Mouse (Mus musculus): Measurements from ENCODE around the gene Trmt6. TPM values are rescaled to one million over a fixed set of nuclear protein-coding genes. Genes with fewer than 3 reads are reported as not detected.
A peak's percentile ranks its signal among the peaks of the same experiment; 100 is the strongest.

The Trmt6 gene
- polyA plus RNA-seq (2012; rRNA removed), result 15.8 and 16.3 TPM in 2 replicates

GRCm38 (mm10) chr2:132815608-132816314 is at the start of gene Trmt6, which contains the start of gene Mcm8:
Gene Trmt6, minus strand, starts transcription at chr2:132816055.
Gene Mcm8, plus strand, starts transcription at chr2:132816141.
- peak; percentile 66 for DNase-seq (ENCODE audit: low spot score)

DNA sequence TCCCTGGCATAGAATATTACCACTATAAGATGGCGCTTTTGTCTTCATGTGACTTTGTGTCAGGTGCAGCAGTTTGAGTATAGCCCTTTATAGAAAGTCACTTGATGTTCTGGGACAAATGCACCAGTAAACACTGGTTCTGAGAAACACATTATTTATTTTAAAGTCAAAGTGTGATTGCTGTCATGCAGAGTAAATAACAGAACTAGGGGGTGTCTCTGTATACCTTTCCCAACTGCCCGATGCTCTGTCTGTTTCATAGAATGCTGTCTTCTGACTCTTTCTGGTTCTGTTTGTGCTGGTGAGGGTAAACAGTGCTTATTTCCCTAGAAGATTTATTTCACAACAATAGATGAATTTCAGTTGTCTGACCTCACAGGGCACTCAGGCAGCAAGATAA is 47.5 kb upstream of the Trmt6 start:
- no peak for DNase-seq (ENCODE audit: low spot score)

- no peak for DNase-seq (ENCODE audit: low spot score)
These were observed 45.6 kb upstream of the Trmt6 start for GRCm38 (mm10) chr2:132861456-132861855.

DNA sequence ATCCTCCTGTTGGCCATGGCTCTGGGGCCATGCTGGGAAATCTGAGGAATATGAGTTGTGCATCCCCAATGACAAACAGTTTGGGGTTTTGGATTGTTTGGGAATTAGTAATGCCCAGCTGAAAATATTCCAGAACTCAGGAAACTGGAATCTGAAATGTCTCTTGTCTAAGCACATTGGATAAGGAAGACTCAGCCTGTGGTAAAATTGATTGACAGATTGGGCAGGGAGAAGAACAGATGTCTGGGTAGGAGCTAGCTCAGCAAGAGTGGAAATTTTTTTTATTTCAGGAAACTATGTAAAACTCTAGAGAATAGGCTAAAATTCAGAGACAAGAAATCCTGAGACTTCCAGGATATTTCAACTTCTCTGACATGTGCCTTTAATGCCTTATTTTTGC is 44.6 kb upstream of the Trmt6 start:
- no peak for DNase-seq (ENCODE audit: low spot score)

DNA sequence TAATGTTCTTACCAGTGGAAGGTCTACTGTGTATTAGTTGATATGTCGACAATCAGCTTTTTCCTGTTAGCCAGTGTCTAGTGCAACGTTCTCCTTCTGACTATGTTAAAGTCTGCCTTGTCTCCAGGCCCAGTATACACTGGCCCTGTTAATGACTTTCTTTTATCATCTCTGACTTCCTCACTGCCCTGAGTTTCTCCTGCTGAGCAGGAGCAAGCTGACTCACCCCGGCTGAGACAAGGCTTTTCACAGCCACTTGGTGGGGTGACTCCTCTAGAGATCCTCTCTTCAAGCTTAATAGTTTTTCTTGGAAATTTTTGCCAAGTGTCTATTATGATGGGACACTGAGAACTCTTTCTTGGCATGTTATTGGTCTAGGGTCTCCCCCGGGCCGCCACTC is 40.5 kb upstream of the Trmt6 start:
- DNase-seq (ENCODE audit: low spot score), result no peak

DNA sequence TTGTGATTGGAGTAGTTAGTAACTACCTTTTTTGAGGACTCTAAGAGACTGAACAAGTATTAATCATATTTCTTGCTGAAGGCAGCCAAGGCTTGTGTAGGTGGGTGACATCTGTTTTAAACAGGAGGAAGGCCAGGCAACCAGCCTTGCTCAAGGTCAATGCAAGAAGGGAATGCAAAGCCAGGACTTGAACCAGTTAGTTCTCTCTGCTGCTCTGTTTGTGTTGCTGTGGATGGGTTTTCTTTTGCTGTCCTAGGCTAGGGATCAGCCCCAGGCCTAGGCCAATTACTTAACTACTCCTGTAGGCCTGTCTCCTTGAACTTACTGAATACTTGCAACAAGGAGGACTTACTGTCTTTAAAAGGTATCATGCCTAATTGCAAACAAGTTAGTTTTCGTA is 37.2 kb upstream of the Trmt6 start:
- DNase-seq (ENCODE audit: low spot score), result no peak

DNA sequence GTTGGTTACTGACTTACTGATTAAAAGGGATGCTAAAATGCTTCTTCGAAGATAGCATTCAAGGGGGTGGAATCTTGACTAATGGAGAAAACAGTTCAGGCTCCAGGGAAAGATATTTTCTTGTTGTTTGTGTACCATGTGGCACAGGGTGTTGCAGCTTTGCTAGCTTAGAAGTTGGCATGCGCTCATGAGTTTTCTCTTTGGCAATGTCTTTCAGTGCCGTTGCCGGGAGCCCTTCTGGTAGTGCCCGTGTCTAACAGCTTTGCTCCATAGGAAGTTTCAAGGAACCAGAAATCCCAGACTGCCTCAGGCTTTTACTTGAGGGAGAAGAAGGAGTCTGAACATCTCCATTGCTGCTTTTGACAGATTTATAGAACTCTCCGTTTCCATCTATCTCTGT is 33.3 kb upstream of the Trmt6 start:
- no peak for DNase-seq (ENCODE audit: low spot score)

- DNase-seq (ENCODE audit: low spot score), result no peak
These were observed 32.5 kb upstream of the Trmt6 start for GRCm38 (mm10) chr2:132848361-132848760.

GRCm38 (mm10) chr2:132847581-132847980 is 31.7 kb upstream of the Trmt6 start:
- DNase-seq (ENCODE audit: low spot score), result no peak

DNA sequence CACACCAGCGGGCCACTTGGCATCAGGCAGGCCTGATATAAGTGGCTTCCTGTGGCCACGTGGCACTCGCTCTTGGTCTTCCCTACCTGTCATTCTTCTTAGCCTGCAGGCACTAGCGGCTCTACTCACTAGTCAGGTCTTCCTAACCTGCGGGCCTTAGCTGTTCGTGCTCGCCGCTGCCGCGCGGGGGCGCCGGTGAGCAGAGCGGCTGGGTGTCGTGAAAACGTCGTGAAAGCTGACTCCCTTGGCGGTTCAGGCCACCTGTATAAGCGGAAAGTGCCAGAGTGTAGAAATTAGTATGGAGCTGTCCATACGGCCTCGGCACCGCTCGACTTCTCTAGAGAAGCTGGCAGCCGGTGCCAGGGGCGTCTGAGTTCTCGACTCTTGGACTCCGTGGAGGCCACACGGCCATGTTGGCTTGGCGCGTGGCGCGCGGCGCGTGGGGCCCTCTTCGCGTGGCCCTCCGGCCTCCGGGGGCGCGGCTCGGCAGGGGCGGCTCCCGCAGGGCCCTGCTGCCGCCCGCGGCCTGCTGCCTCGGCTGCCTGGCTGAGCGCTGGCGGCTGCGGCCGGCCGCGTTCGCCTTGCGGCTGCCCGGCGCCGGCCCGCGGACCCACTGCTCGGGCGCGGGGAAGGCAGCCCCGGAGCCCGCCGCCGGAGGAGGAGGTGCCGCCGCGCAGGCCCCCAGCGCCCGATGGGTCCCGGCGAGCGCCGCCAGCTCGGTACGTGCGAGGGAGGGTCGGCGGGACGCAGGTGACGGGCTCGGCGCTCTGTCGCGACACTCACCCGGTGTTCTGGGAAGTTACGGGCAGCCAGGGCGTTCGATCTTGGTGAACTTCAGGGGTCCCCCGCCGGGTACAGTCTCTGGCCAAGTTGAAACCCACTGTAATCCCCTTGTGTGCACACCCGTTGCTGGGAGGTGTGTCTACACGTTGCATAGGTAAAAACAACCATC is 30.8 kb upstream of the Trmt6 start, which contains the start of gene Crls1:
TSS of gene Crls1 (plus strand) at position 260 of the 952 bp plus-strand sequence.
- peak; percentile 99 for DNase-seq (ENCODE audit: low spot score)

DNA sequence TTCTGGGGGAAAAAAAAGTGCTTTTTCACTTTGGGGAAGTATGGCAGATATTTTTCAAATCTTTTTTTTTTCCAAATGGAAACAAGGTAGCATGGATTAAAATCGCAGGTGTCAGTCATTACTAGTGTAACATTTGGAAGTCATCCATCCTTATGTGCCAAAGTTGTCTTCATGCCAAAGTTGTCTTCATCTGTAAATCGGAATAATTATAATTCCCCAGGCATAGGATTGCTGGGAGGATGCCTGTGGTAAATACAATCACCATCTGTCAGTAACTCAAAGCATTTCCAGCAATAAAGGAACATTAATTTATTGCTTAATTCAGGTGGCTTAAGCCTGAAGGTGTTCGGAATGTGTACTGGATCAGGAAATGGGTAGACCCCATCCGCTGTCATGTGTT is 25.2 kb upstream of the Trmt6 start:
- DNase-seq (ENCODE audit: low spot score), result no peak

GRCm38 (mm10) chr2:132802976-132803375 is 12.9 kb downstream of the Trmt6 start:
- no peak for DNase-seq (ENCODE audit: low spot score)

- DNase-seq (ENCODE audit: low spot score), result no peak
These were observed 21.7 kb downstream of the Trmt6 start for GRCm38 (mm10) chr2:132794204-132794586.

GRCm38 (mm10) chr2:132793441-132794203 is 22.2 kb downstream of the Trmt6 start:
- no peak for DNase-seq (ENCODE audit: low spot score)

- no peak for DNase-seq (ENCODE audit: low spot score)
These were observed 31.8 kb downstream of the Trmt6 start for GRCm38 (mm10) chr2:132784039-132784438.

GRCm38 (mm10) chr2:132781439-132782068 is 34.3 kb downstream of the Trmt6 start:
- DNase-seq (ENCODE audit: low spot score), result peak; percentile 75

DNA sequence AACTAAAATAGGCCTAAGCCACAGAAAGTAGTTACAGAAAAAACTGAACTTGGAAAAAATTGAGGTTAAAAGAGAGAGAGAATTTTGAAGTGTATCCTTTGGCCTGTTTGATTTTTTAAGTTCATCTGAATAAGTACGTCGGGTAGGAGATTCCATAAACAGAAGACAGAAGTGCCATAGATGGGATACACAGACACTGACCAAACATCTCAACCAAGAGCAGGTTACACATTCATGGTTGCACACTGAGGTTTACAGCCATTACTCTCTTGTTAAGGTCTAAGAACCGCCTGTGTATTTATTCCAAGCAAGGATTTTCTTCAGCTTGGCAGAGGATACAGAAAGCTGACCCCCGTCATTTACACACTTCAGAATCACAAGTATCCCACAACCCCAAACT is 34.9 kb downstream of the Trmt6 start, which contains the start of gene Chgb:
TSS of gene Chgb (plus strand) at position 301 of the 400 bp plus-strand sequence.
- no peak for DNase-seq (ENCODE audit: low spot score)

- no peak for DNase-seq (ENCODE audit: low spot score)
These were observed 45.0 kb downstream of the Trmt6 start for GRCm38 (mm10) chr2:132770822-132771221.

- DNase-seq (ENCODE audit: low spot score), result no peak
These were observed 57.9 kb downstream of the Trmt6 start for GRCm38 (mm10) chr2:132757911-132758310.

All from urinary bladder, adult 2 months (tissue).